Mouse (Mus musculus) monocyte, adult 5-6 weeks (primary cell): ENCODE data around the gene Dnah14. TPM values are rescaled to one million over a fixed set of nuclear protein-coding genes. Genes with fewer than 3 reads are reported as not detected.
A peak's percentile ranks its signal among the peaks of the same experiment; 100 is the strongest.

Experiments used
- ATAC-seq: fragments of 153-309, 156-312 bp; replicated peaks from 2 replicates; pipeline ENCODE4 v1.8.0; 2017; ENCODE audit warnings: mild to moderate bottlenecking; ENCODE audit not compliant: low TSS enrichment, insufficient number of reproducible peaks, severe bottlenecking, poor library complexity, low FRiP score
- total RNA-seq: library from RNA; stranded (forward); fragments of 200-1000, 200-491, 200-594 nt; gene quantifications from 3 replicates; pipeline ENCODE4 v1.2.3, GENCODE M21; 2017

The Dnah14 gene
- total RNA-seq = 1.4 to 4.2 TPM (median 4.0 TPM) in 3 replicates

- no peak for ATAC-seq
Observed at GRCm38 (mm10) chr1:181576322-181576721, at the start of gene Dnah14. Dnah14 (plus strand) TSS chr1:181576559.

GRCm38 (mm10) chr1:181529368-181529767 is 47.0 kb upstream of the Dnah14 start:
- ATAC-seq = no peak

GRCm38 (mm10) chr1:181535165-181535873 is 41.0 kb upstream of the Dnah14 start:
- no peak for ATAC-seq

GRCm38 (mm10) chr1:181537627-181538525 is 38.5 kb upstream of the Dnah14 start:
- ATAC-seq = no peak

GRCm38 (mm10) chr1:181539846-181540769 is 36.3 kb upstream of the Dnah14 start:
- ATAC-seq = peak; percentile 47

- ATAC-seq = no peak
Observed at GRCm38 (mm10) chr1:181543711-181544383, 32.5 kb upstream of the Dnah14 start.

- peak; percentile 78 for ATAC-seq
Observed at GRCm38 (mm10) chr1:181545044-181545772, 31.2 kb upstream of the Dnah14 start.

- no peak for ATAC-seq
Observed at GRCm38 (mm10) chr1:181549987-181550386, 26.4 kb upstream of the Dnah14 start.

GRCm38 (mm10) chr1:181550826-181551225 is 25.5 kb upstream of the Dnah14 start:
- no peak for ATAC-seq

- peak; percentile 45 for ATAC-seq
Observed at GRCm38 (mm10) chr1:181552533-181553410, 23.6 kb upstream of the Dnah14 start.

GRCm38 (mm10) chr1:181555475-181555874 is 20.9 kb upstream of the Dnah14 start:
- no peak for ATAC-seq

- ATAC-seq = no peak
Observed at GRCm38 (mm10) chr1:181559655-181560054, 16.7 kb upstream of the Dnah14 start.

GRCm38 (mm10) chr1:181560325-181560724 is 16.0 kb upstream of the Dnah14 start:
- ATAC-seq = no peak

- ATAC-seq = no peak
Observed at GRCm38 (mm10) chr1:181560896-181561767, 15.2 kb upstream of the Dnah14 start.

GRCm38 (mm10) chr1:181561768-181562444 is 14.5 kb upstream of the Dnah14 start:
- no peak for ATAC-seq
